Mouse (Mus musculus): Measurements from ENCODE around the gene Wipf3.

The Wipf3 gene

GRCm38 (mm10) chr6:54429447-54430194 lies at the start of gene Wipf3:
Gene Wipf3, plus strand, starts transcription at chr6:54429603.
- DNase-seq (ENCODE audit: low read depth, low spot score) = no peak

GRCm38 (mm10) chr6:54382636-54383035 lies 46.8 kb upstream of the Wipf3 start:
- DNase-seq (ENCODE audit: low read depth, low spot score) = no peak

GRCm38 (mm10) chr6:54383893-54384524 lies 45.4 kb upstream of the Wipf3 start:
- DNase-seq (ENCODE audit: low read depth, low spot score) = no peak

- DNase-seq (ENCODE audit: low read depth, low spot score) = no peak
Observed at GRCm38 (mm10) chr6:54384777-54385176, 44.6 kb upstream of the Wipf3 start.

- no peak for DNase-seq (ENCODE audit: low read depth, low spot score)
Observed at GRCm38 (mm10) chr6:54386429-54386828, 43.0 kb upstream of the Wipf3 start.

GRCm38 (mm10) chr6:54387044-54387443 lies 42.4 kb upstream of the Wipf3 start:
- no peak for DNase-seq (ENCODE audit: low read depth, low spot score)

- DNase-seq (ENCODE audit: low read depth, low spot score) = no peak
Observed at GRCm38 (mm10) chr6:54387751-54388150, 41.7 kb upstream of the Wipf3 start.

- DNase-seq (ENCODE audit: low read depth, low spot score) = no peak
Observed at GRCm38 (mm10) chr6:54388690-54389275, 40.6 kb upstream of the Wipf3 start.

- peak; percentile 4 for DNase-seq (ENCODE audit: low read depth, low spot score)
Observed at GRCm38 (mm10) chr6:54391765-54392164, 37.6 kb upstream of the Wipf3 start.

GRCm38 (mm10) chr6:54393886-54394285 lies 35.5 kb upstream of the Wipf3 start:
- no peak for DNase-seq (ENCODE audit: low read depth, low spot score)

- no peak for DNase-seq (ENCODE audit: low read depth, low spot score)
Observed at GRCm38 (mm10) chr6:54399194-54399923, 30.0 kb upstream of the Wipf3 start.

GRCm38 (mm10) chr6:54401503-54401902 lies 27.9 kb upstream of the Wipf3 start:
- no peak for DNase-seq (ENCODE audit: low read depth, low spot score)

GRCm38 (mm10) chr6:54404916-54405315 lies 24.5 kb upstream of the Wipf3 start:
- DNase-seq (ENCODE audit: low read depth, low spot score) = no peak

GRCm38 (mm10) chr6:54406116-54406515 lies 23.3 kb upstream of the Wipf3 start:
- no peak for DNase-seq (ENCODE audit: low read depth, low spot score)

- no peak for DNase-seq (ENCODE audit: low read depth, low spot score)
Observed at GRCm38 (mm10) chr6:54409271-54409670, 20.1 kb upstream of the Wipf3 start.

GRCm38 (mm10) chr6:54410451-54410850 lies 19.0 kb upstream of the Wipf3 start:
- no peak for DNase-seq (ENCODE audit: low read depth, low spot score)

- DNase-seq (ENCODE audit: low read depth, low spot score) = no peak
Observed at GRCm38 (mm10) chr6:54411591-54411990, 17.8 kb upstream of the Wipf3 start.

GRCm38 (mm10) chr6:54412879-54413278 lies 16.5 kb upstream of the Wipf3 start:
- DNase-seq (ENCODE audit: low read depth, low spot score) = no peak

GRCm38 (mm10) chr6:54425230-54425629 lies 4.2 kb upstream of the Wipf3 start:
- no peak for DNase-seq (ENCODE audit: low read depth, low spot score)

- no peak for DNase-seq (ENCODE audit: low read depth, low spot score)
Observed at GRCm38 (mm10) chr6:54428850-54429446, 455 bp upstream of the Wipf3 start.

GRCm38 (mm10) chr6:54430221-54430620 lies 818 bp downstream of the Wipf3 start:
- DNase-seq (ENCODE audit: low read depth, low spot score) = no peak

GRCm38 (mm10) chr6:54431761-54432160 lies 2.4 kb downstream of the Wipf3 start:
- no peak for DNase-seq (ENCODE audit: low read depth, low spot score)
